Mouse (Mus musculus): ENCODE measurements around the gene Elmsan1.

The Elmsan1 gene

DNA sequence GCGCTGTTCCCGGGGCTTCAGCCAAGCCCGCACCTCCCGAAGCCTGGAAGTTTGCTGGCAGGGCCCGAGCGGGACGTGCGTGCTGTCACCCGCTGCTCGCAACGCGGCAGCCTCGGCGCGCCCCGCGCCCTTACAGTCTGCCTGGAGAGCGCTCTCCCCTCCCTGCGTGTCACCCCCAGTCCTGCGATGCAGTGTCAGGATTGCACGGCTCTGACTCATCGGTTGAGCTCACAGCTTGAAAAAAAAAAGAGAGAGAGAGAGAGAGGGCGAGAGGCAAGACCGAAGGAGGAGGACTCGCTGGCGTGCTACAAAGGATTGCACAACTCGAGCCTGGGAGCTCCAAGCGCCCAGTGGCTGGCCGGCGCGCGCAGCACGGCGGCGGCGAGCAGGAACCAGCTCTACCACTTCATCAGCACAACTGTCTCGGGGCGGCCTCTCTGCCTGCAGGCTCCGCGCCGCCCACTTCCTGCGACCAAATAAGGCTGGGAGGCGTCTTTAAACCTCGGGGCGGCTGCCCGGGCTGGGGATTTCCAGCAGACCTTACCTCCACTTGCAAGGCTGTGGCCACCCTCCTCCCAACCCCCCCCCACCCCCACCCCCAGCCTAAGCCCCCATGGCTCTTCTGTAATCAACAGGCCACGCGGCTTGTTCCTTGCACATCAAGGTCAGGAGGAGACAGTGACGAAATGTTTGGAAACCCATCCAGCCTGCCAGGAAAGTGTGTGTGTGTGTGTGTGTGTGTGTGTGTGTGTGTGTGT lies 24.9 kb downstream of the Elmsan1 start:
- DNase-seq (ENCODE audit: low spot score in 2 of 2) = peak; percentile 90 to 96

- peak in 1 of 2 experiments; percentile 69 for DNase-seq (ENCODE audit: low spot score in 2 of 2)
Observed at GRCm38 (mm10) chr12:84192741-84193641, 25.7 kb downstream of the Elmsan1 start.

- DNase-seq (ENCODE audit: low spot score in 2 of 2) = no peak
Observed at GRCm38 (mm10) chr12:84192280-84192679, 26.4 kb downstream of the Elmsan1 start.

DNA sequence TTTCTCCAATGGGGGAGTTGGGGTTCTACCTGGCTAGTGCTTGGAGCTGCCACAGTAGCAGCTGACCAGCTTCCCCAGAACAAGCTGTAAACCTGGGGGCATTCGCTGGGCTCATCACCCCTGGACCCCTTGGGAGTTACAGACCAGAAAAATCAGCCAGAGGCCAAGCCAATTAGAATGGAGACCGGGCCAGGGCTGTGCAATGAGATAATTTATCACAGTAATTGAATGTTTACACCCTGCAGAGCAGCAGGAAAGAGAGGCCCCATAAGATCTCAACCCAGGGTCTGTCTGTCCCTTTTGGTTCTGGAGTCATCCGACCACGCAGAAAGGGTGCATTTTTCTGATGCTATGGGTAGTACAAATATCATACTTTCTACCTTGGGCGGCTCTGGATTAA lies 26.9 kb downstream of the Elmsan1 start:
- DNase-seq (ENCODE audit: low spot score in 2 of 2) = no peak

GRCm38 (mm10) chr12:84191190-84191589 lies 27.5 kb downstream of the Elmsan1 start:
- DNase-seq (ENCODE audit: low spot score in 2 of 2) = no peak

- no peak for DNase-seq (ENCODE audit: low spot score in 2 of 2)
Observed at GRCm38 (mm10) chr12:84190151-84190820, 28.4 kb downstream of the Elmsan1 start.

DNA sequence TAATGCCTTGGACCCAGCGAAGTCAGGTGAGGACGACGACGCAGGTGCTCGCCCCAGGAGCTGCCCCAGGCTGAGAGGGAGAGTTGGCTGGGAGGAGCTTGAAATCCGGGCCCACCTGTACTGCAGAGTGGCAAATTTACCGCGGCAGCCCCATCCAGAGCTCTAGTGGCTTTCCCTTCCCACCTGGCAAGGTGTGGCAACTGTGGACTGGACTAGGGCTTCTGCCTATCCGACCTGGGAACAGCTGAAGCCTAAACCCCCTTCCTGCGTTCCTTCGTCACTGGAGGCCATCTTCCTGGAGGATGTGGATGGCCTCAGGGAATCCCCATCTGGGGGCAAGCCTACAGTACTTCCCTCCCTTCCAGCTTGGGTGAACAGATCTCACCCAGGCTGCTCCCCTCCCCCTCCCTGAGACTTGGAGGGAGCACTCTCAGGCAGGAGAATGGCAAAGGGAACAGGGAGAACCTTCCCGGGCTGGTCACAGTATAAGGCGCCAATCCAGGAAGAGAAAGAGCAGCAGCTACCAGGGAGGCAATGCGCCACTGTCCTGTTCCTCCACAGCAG lies 29.7 kb downstream of the Elmsan1 start:
- DNase-seq (ENCODE audit: low spot score in 2 of 2) = no peak

DNA sequence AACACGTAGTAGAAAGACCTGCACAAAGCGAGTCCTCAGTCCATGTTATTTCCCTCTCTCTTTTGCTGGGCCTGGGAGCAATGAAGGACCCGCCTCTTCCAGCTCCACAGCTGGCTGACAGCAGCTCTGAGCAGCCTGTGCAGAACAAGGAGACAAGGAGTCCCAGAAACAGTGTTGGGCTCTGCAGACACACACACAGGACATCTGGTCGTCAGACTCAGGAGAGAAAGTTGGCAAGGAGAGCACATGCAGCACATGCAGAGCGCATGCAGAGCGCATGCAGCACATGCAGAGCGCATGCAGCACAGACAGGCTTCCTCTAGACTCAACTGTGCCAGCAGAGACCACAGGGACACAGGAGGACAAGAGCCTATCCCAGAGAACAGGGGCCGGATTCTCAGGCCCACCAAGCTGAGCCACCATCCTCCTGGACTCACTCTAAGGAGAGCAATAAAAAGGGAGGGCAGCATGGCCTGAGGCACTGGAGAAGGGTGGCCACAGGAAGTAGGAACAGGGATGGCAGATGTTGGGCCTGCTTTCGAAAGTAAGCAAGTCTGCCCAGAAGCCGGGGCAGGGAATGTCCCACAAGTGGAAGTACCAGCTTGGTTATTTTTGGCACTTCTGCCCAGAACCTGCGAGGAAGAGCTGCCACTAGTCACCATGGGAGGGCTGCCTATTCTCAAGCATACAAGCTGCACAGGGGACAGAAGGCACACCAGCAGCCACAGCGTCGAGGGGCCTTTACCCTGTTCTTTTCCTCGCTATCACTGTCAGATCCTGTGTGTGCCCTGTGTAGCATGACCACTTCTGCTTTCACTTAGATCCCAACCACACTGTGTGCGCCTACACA lies 30.7 kb downstream of the Elmsan1 start:
- no peak for DNase-seq (ENCODE audit: low spot score in 2 of 2)

DNA sequence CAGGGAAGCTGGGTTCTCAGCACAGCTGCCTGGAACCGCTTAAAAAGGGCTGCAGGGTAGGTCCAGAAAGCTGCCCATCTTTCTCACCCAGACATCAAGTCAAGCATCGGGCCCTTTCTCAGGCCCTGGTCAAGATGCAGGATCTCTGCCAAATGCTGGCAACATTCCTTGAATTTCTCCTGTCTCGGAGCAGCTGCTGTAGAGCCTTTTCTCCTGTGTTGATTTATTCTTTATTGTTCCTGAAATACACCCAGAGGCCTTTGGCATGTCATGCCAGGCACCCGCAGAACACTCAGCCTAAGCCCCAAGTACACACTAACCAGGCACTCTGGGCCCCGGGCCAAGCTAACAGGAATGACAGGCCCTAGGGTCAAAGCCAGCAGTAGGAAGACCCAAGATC lies 31.7 kb downstream of the Elmsan1 start:
- DNase-seq (ENCODE audit: low spot score in 2 of 2) = no peak

DNA sequence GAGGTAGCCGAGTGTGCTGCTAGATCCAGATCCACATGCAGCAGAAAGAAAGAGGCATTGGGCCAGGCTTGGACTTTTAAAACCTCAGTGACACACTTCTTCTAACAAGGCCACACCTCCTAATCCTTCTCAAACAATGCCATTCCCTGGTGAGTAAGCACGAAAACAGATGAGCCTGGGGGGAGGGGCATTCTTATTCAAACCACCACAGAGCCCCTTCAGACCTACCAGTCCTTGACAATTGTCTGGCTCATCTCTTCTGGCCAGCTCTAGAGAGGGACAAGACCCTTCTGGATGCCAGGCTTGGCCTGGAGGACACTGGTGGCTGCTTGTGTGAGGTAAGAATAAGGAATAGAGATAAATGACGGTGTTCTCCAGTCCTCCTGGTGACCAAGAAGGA lies 32.1 kb downstream of the Elmsan1 start:
- DNase-seq (ENCODE audit: low spot score in 2 of 2) = no peak

DNA sequence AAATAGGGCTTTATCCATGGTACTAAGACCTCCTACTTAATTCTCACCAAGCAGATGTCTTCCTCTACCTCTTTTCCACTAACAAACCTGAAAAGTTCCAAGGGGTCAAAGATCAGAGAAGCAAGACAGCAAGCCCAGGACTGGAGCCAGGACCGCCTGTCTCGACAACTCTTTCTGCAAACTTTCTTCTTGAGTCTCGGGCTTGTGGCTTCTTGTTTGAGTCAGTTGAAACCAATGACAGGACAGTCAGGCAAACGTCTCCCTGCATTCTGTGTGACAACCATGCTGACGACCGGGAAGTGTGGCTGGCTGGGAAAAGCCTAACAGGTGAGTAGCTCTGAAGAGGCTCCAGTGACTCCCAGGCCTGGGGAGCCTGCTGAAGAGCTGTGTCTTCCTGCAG lies 33.1 kb downstream of the Elmsan1 start:
- DNase-seq (ENCODE audit: low spot score in 2 of 2) = no peak

DNA sequence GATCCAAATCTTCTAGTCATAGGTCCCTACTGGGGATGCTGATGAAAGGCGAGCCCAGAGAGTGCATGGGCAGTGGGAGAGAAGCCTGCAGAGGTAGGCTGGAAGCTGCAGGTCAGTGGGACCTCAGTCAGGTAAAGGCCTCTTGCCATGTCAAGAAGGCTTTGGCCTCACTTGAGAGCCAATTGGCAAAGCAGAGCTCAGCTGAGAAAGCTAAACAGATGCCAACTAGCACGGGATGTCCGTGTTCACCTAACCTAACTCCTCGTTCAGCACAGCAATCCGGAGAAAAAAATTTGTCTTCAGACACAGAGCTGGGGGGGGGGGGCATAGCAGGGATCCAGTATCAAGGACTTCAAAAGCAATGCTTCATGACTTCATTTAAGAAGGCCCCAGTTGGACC lies 33.7 kb downstream of the Elmsan1 start:
- DNase-seq (ENCODE audit: low spot score in 2 of 2) = no peak

- no peak for DNase-seq (ENCODE audit: low spot score in 2 of 2)
Observed at GRCm38 (mm10) chr12:84181999-84182398, 36.7 kb downstream of the Elmsan1 start.

DNA sequence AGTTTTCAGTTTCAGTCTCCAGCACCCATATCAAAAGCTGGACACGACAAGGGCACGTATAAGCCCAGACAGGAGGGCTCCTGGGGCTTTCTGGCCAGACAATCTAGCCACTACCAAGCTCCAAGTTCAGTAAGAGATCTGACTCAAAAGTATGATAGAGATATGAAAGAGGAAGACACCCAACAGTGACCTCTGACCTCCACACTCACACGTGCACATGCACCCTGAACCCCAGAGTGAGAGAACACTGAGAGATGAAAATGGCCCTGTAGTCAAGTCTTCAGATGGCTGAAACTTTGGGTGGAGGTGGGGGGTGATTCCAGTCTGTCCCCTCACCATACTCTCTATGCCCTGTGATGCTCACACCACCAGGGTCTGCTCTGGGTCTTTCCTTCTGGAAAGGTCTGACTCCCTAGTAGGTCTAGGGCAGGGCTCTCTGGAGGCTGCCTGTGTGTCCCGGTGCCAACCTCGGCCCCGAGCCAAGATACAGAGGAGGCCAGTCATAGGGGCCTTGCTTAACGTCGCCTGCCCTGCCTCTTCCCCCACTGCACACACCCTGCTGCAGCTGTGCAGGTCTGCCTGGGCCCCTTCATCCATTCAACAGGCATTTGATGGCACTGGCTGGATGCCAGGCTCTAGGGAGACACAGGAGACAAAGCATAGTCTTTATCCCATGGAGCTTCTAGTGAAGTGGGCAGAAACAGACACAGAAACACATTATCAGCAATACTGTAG lies 37.8 kb downstream of the Elmsan1 start:
- peak in 1 of 2 experiments; percentile 86 for DNase-seq (ENCODE audit: low spot score in 2 of 2)

GRCm38 (mm10) chr12:84180090-84180489 lies 38.6 kb downstream of the Elmsan1 start:
- DNase-seq (ENCODE audit: low spot score in 2 of 2) = no peak

- DNase-seq (ENCODE audit: low spot score in 2 of 2) = no peak
Observed at GRCm38 (mm10) chr12:84178652-84179445, 39.8 kb downstream of the Elmsan1 start.

GRCm38 (mm10) chr12:84178052-84178451 lies 40.6 kb downstream of the Elmsan1 start:
- DNase-seq (ENCODE audit: low spot score in 2 of 2) = no peak

GRCm38 (mm10) chr12:84176886-84177765 lies 41.6 kb downstream of the Elmsan1 start:
- no peak for DNase-seq (ENCODE audit: low spot score in 2 of 2)

Data from urinary bladder, postnatal 36 days (tissue).